Mouse (Mus musculus): ENCODE measurements around the gene Tpmt. TPM values are rescaled to one million over a fixed set of nuclear protein-coding genes. Genes with fewer than 3 reads are reported as not detected.

Tpmt gene
- polyA plus RNA-seq, 1 experiment from 2014 or later, result 21.8 TPM

GRCm38 (mm10) chr13:46997355-46997754 is 47.2 kb downstream of the Tpmt start:
- no peaks in the 10 kb centered on the region for H3K4me1 ChIP-seq
- H3K36me3 ChIP-seq, result no peaks in the 10 kb centered on the region
- H3K9me3 ChIP-seq, result no peaks in the 10 kb centered on the region
- H3K27me3 ChIP-seq (replicated peaks), result no peaks in the 10 kb centered on the region
- no peak overlapping the region for H3K4me3 ChIP-seq (replicated peaks)
- no peak overlapping the region for H3K9ac ChIP-seq
- H3K4me2 ChIP-seq, result no peak overlapping the region
- no peak overlapping the region for H3K27ac ChIP-seq
- 71% methylated on average over 4 of the region's 4 CpGs for WGBS
- ATAC-seq (ENCODE audit: insufficient read depth, low FRiP score, low read depth), result no peak

- H3K9me3 ChIP-seq, result no peaks in the 10 kb centered on the region
- H3K4me3 ChIP-seq (replicated peaks), result no peak overlapping the region
- no peak overlapping the region for H3K27ac ChIP-seq
- WGBS, result 90% methylated on average over 2 of the region's 2 CpGs
- H3K4me2 ChIP-seq, result no peak overlapping the region
- H3K9ac ChIP-seq, result no peak overlapping the region
- H3K36me3 ChIP-seq, result no peaks in the 10 kb centered on the region
- no peak for ATAC-seq (ENCODE audit: insufficient read depth, low FRiP score, low read depth)
- H3K4me1 ChIP-seq, result no peaks in the 10 kb centered on the region
- H3K27me3 ChIP-seq (replicated peaks), result no peaks in the 10 kb centered on the region
Observed at GRCm38 (mm10) chr13:46993274-46993551, 51.3 kb downstream of the Tpmt start.

GRCm38 (mm10) chr13:46992516-46993273 is 51.8 kb downstream of the Tpmt start:
- WGBS, result 82% methylated on average over 7 of the region's 7 CpGs
- Histone ChIP-seq H3K4me2 (no peak overlapping the region), H3K9me3 (no peaks in the 10 kb centered on the region), H3K27me3 (replicated peaks) (no peaks in the 10 kb centered on the region), H3K4me3 (replicated peaks) (no peak overlapping the region), H3K36me3 (no peaks in the 10 kb centered on the region), H3K9ac (no peak overlapping the region), H3K27ac (no peak overlapping the region), H3K4me1 (no peaks in the 10 kb centered on the region)
- no peak for ATAC-seq (ENCODE audit: insufficient read depth, low FRiP score, low read depth)

- Histone ChIP-seq H3K4me3 (replicated peaks) (no peak overlapping the region), H3K9ac (no peak overlapping the region), H3K4me2 (no peak overlapping the region), H3K27ac (no peak overlapping the region), H3K4me1 (no peaks in the 10 kb centered on the region), H3K27me3 (replicated peaks) (no peaks in the 10 kb centered on the region), H3K36me3 (no peaks in the 10 kb centered on the region), H3K9me3 (no peaks in the 10 kb centered on the region)
- 30% methylated on average over 4 of the region's 4 CpGs for WGBS
- no peak for ATAC-seq (ENCODE audit: insufficient read depth, low FRiP score, low read depth)
Observed at GRCm38 (mm10) chr13:46990376-46991011, 54.0 kb downstream of the Tpmt start.

GRCm38 (mm10) chr13:46987941-46988340 is 56.6 kb downstream of the Tpmt start:
- WGBS, result 80% methylated on average over 8 of the region's 8 CpGs

GRCm38 (mm10) chr13:46986208-46986607 is 58.3 kb downstream of the Tpmt start:
- Histone ChIP-seq H3K27me3 (replicated peaks) (no peaks in the 10 kb centered on the region), H3K9me3 (no peaks in the 10 kb centered on the region), H3K36me3 (no peaks in the 10 kb centered on the region), H3K4me2 (no peak overlapping the region), H3K27ac (no peak overlapping the region), H3K9ac (no peak overlapping the region), H3K4me3 (replicated peaks) (no peak overlapping the region), H3K4me1 (no peaks in the 10 kb centered on the region)
- no peak for ATAC-seq (ENCODE audit: insufficient read depth, low FRiP score, low read depth)
- WGBS, result 44% methylated on average over 6 of the region's 6 CpGs

More at GRCm38 (mm10) chr13:46987941-46988340, 56.6 kb downstream of the Tpmt start:
- Histone ChIP-seq H3K4me1 (no peaks in the 10 kb centered on the region), H3K36me3 (no peaks in the 10 kb centered on the region), H3K9me3 (no peaks in the 10 kb centered on the region), H3K9ac (no peak overlapping the region), H3K4me3 (replicated peaks) (no peak overlapping the region), H3K27ac (no peak overlapping the region), H3K4me2 (no peak overlapping the region), H3K27me3 (replicated peaks) (no peaks in the 10 kb centered on the region)
- no peak for ATAC-seq (ENCODE audit: insufficient read depth, low FRiP score, low read depth)

GRCm38 (mm10) chr13:46983878-46984277 is 60.7 kb downstream of the Tpmt start:
- 84% methylated on average over 2 of the region's 2 CpGs for WGBS
- no peak for ATAC-seq (ENCODE audit: insufficient read depth, low FRiP score, low read depth)
- Histone ChIP-seq H3K27ac (no peak overlapping the region), H3K9me3 (no peaks in the 10 kb centered on the region), H3K9ac (no peak overlapping the region), H3K4me3 (replicated peaks) (no peak overlapping the region), H3K4me2 (no peak overlapping the region), H3K4me1 (no peaks in the 10 kb centered on the region), H3K27me3 (replicated peaks) (no peaks in the 10 kb centered on the region), H3K36me3 (no peaks in the 10 kb centered on the region)

- Histone ChIP-seq H3K4me1 (no peaks in the 10 kb centered on the region), H3K27ac (peak overlapping the region; percentile 33; the same call in 1 of the 2 replicates), H3K4me2 (no peak overlapping the region), H3K27me3 (replicated peaks) (no peaks in the 10 kb centered on the region), H3K9me3 (no peaks in the 10 kb centered on the region), H3K4me3 (replicated peaks) (no peak overlapping the region), H3K9ac (no peak overlapping the region), H3K36me3 (no peaks in the 10 kb centered on the region)
- ATAC-seq (ENCODE audit: insufficient read depth, low FRiP score, low read depth), result no peak
- 41% methylated on average over 13 of the region's 13 CpGs for WGBS
Observed at GRCm38 (mm10) chr13:46979836-46980490, 64.6 kb downstream of the Tpmt start.

GRCm38 (mm10) chr13:46976532-46976931 is 68.0 kb downstream of the Tpmt start:
- Histone ChIP-seq H3K27me3 (replicated peaks) (no peaks in the 10 kb centered on the region), H3K4me2 (no peak overlapping the region), H3K4me1 (no peaks in the 10 kb centered on the region), H3K9ac (no peak overlapping the region), H3K36me3 (no peaks in the 10 kb centered on the region), H3K4me3 (replicated peaks) (no peak overlapping the region), H3K27ac (no peak overlapping the region), H3K9me3 (no peaks in the 10 kb centered on the region)
- ATAC-seq (ENCODE audit: insufficient read depth, low FRiP score, low read depth), result no peak
- WGBS, result 84% methylated on average over 7 of the region's 7 CpGs

GRCm38 (mm10) chr13:46975930-46976329 is 68.6 kb downstream of the Tpmt start:
- Histone ChIP-seq H3K36me3 (no peaks in the 10 kb centered on the region), H3K27me3 (replicated peaks) (no peaks in the 10 kb centered on the region), H3K4me1 (no peaks in the 10 kb centered on the region), H3K4me3 (replicated peaks) (no peak overlapping the region), H3K27ac (0 out of 2 replicates have a peak overlapping the region, but pooled peaks have one; percentile 7), H3K4me2 (no peak overlapping the region), H3K9ac (no peak overlapping the region), H3K9me3 (no peaks in the 10 kb centered on the region)
- WGBS, result 31% methylated on average over 4 of the region's 4 CpGs
- no peak for ATAC-seq (ENCODE audit: insufficient read depth, low FRiP score, low read depth)

GRCm38 (mm10) chr13:46975031-46975551 is 69.4 kb downstream of the Tpmt start:
- no peak overlapping the region for H3K4me3 ChIP-seq (replicated peaks)
- no peaks in the 10 kb centered on the region for H3K4me1 ChIP-seq
- no peak overlapping the region for H3K4me2 ChIP-seq
- no peak overlapping the region for H3K27ac ChIP-seq
- no peak for ATAC-seq (ENCODE audit: insufficient read depth, low FRiP score, low read depth)
- H3K9me3 ChIP-seq, result no peaks in the 10 kb centered on the region
- H3K9ac ChIP-seq, result no peak overlapping the region
- H3K36me3 ChIP-seq, result no peaks in the 10 kb centered on the region
- H3K27me3 ChIP-seq (replicated peaks), result no peaks in the 10 kb centered on the region
- 58% methylated on average over 14 of the region's 14 CpGs for WGBS
